ENCODE assay signal across 10 mouse cellular contexts in genomic region chr2:158140664-158141063, GRCm38 (mm10). TPM values are rescaled to one million over a fixed set of nuclear protein-coding genes. Genes with fewer than 3 reads are reported as not detected.
DNase-seq lines count a peak whose midpoint lies in the region; ATAC-seq and TF ChIP-seq lines count a peak whose summit lies in the region.
"Had no signal": no experiment of that assay in that cellular context is flagged by ENCODE, and none has a peak within 500 bp of the region (broad histone marks: within the 10 kb centered on the region; RNA-seq: fewer than 3 reads in every experiment).

No protein-coding gene starts in this region.

- H3K36me3 ChIP-seq in lung, embryonic 14.5 days (ENCODE audit: insufficient read depth) = peaks cover 19% of the 10 kb centered on the region; the same call in 1 of the 2 replicates
- H3K36me3 ChIP-seq in heart, embryonic 16.5 days (ENCODE audit: control insufficient read depth, insufficient read depth) = peaks cover 16% of the 10 kb centered on the region; the same call in 1 of the 2 replicates
- peaks cover 63% of the 10 kb centered on the region for H3K36me3 ChIP-seq in small intestine, adult 2 months (ENCODE audit: control insufficient read depth, insufficient read depth, low read length)

- H3K9ac ChIP-seq in lung, embryonic 14.5 days = no peak overlapping the region
- peak overlapping the region; percentile 66 for H3K9ac ChIP-seq in heart, embryonic 16.5 days (ENCODE audit: low read length)

- peak overlapping the region; percentile 53 for H3K4me3 ChIP-seq in gastrocnemius, adult 2 months
- no peak overlapping the region for H3K4me3 ChIP-seq in lung, embryonic 14.5 days (ENCODE audit: low read depth, low read length)
- no peak overlapping the region for H3K4me3 ChIP-seq in heart, embryonic 16.5 days (ENCODE audit: low read length)
- H3K4me3 ChIP-seq in small intestine, adult 2 months (ENCODE audit: low read depth, low read length) = no peak overlapping the region

- no peak overlapping the region for H3K4me2 ChIP-seq in lung, embryonic 14.5 days
- H3K4me2 ChIP-seq in heart, embryonic 16.5 days (ENCODE audit: low read depth, low read length) = peak overlapping the region; percentile 33; the same call in 1 of the 2 replicates

- no peak for TF ChIP-seq POLR2A in small intestine, adult 2 months (IDR thresholded peaks at IDR 0.05; ENCODE audit: low read depth, low read length)

- no peaks in the 10 kb centered on the region for H3K9me3 ChIP-seq in lung, embryonic 14.5 days (ENCODE audit: low read depth, low read length)
- H3K9me3 ChIP-seq in heart, embryonic 16.5 days (replicated peaks; ENCODE audit: control insufficient read depth, low read length) = no peaks in the 10 kb centered on the region

- no peak for TF ChIP-seq CTCF in gastrocnemius, adult 2 months (IDR thresholded peaks at IDR 0.05)
- TF ChIP-seq CTCF in lung, embryonic 14.5 days (IDR thresholded peaks at IDR 0.05; ENCODE audit: low read depth) = no peak
- no peak for TF ChIP-seq CTCF in small intestine, adult 2 months (IDR thresholded peaks at IDR 0.05; ENCODE audit: extremely low read depth, insufficient read length, insufficient replicate concordance, low read depth, low read length)

- intact Hi-C loops in gastrocnemius, adult 2 months (cut with DNase I) = loop anchor here (5.0 kb wide), 1 partner anchor 78 kb away; no protein-coding TSS in a partner anchor

- peaks cover 31% of the 10 kb centered on the region for H3K4me1 ChIP-seq in lung, embryonic 14.5 days (ENCODE audit: insufficient read depth)
- H3K4me1 ChIP-seq in heart, embryonic 16.5 days (ENCODE audit: control insufficient read depth, insufficient read depth, low read length) = peaks cover 65% of the 10 kb centered on the region
- peaks cover 28% of the 10 kb centered on the region for H3K4me1 ChIP-seq in small intestine, adult 2 months (ENCODE audit: control insufficient read depth, insufficient read depth, insufficient read length, low read length)

- ATAC-seq in lung, embryonic 14.5 days (ENCODE audit: insufficient read depth) = no peak
- ATAC-seq in heart, embryonic 16.5 days (replicated peaks; ENCODE audit: extremely low read depth, insufficient read depth, low FRiP score) = no peak

- no peaks in the 10 kb centered on the region for H3K27me3 ChIP-seq in lung, embryonic 14.5 days (ENCODE audit: insufficient read depth, low read length)
- H3K27me3 ChIP-seq in heart, embryonic 16.5 days (ENCODE audit: control insufficient read depth, insufficient read depth, low read length) = no peaks in the 10 kb centered on the region
- H3K27me3 ChIP-seq in small intestine, adult 2 months (ENCODE audit: control insufficient read depth, insufficient read depth, low read length) = no peaks in the 10 kb centered on the region

- no peak for DNase-seq in gastrocnemius, adult 2 months
- DNase-seq in gastrocnemius, adult 18-20 months (ENCODE audit: low spot score) = no peak
- no peak for DNase-seq in lung, embryonic 14.5 days
- DNase-seq in lung, postnatal 14 days = no peak
- DNase-seq in cerebellum, adult 9-11 months = no peak
- DNase-seq in adipocyte (ENCODE audit: low spot score) = no peak
- DNase-seq: adrenal gland, postnatal 25 days had no signal

- H3K27ac ChIP-seq in gastrocnemius, adult 2 months = peak overlapping the region; percentile 91
- peak overlapping the region; percentile 78; the same call in 1 of the 2 replicates for H3K27ac ChIP-seq in lung, embryonic 14.5 days (ENCODE audit: low read depth)
- H3K27ac ChIP-seq in heart, embryonic 16.5 days (ENCODE audit: low read length) = peak overlapping the region; percentile 92
- 0 out of 2 replicates have a peak overlapping the region, but pooled peaks have one; percentile 13 for H3K27ac ChIP-seq in small intestine, adult 2 months (ENCODE audit: insufficient read depth, low read depth, low read length)
- H3K27ac ChIP-seq: macrophage had no signal

- WGBS in lung, embryonic 14.5 days = 79% methylated on average over 5 of the region's 5 CpGs
- 43% methylated on average over 5 of the region's 5 CpGs for WGBS in heart, embryonic 16.5 days
- WGBS in small intestine, adult 2 months = 76% methylated on average over 5 of the region's 5 CpGs

RNA-seq across cellular contexts. Expression of gene Tgm2, which starts 5.6 kb away (rescaled TPM):
- 10 to 100 TPM; 44.2 to 55.4 TPM for total RNA-seq in gastrocnemius, adult 2 months (2021)
- 10 to 100 TPM; 40.7 to 47.3 TPM for total RNA-seq in gastrocnemius, adult 18-20 months (2021)
- polyA plus RNA-seq in lung, embryonic 14.5 days (2014; fragmentation: Nextera tagmentation; extraction: Ambion mirVana) = 40.8 and 41.7 TPM in 2 replicates
- polyA plus RNA-seq in heart, embryonic 16.5 days (2015; fragmentation: Nextera tagmentation; extraction: Ambion mirVana) = 226 and 256 TPM in 2 replicates
- 89.6 and 93.0 TPM in 2 replicates for polyA plus RNA-seq in small intestine, adult 2 months (2012; rRNA removed)

Comparison
In these comparisons a context has a peak if more than half of its experiments do, and no peak if none do; other contexts are left out.
1. H3K27ac ChIP-seq: peak in every context shown above with its lines; median percentile 92 in heart, embryonic 16.5 days; 91 in gastrocnemius, adult 2 months; 78 in lung, embryonic 14.5 days; 13 in small intestine, adult 2 months.